Mouse (Mus musculus): Measurements from ENCODE around the gene Asgr2. TPM values are rescaled to one million over a fixed set of nuclear protein-coding genes. Genes with fewer than 3 reads are reported as not detected.
"Not testable (repeated sequence)": the region's sequence is repeated elsewhere in the genome, so short reads cannot be mapped to it uniquely, and the experiment has no call there.

Asgr2 gene
- polyA plus RNA-seq, 1 experiment from 2014 or later: 1.1 TPM

DNA sequence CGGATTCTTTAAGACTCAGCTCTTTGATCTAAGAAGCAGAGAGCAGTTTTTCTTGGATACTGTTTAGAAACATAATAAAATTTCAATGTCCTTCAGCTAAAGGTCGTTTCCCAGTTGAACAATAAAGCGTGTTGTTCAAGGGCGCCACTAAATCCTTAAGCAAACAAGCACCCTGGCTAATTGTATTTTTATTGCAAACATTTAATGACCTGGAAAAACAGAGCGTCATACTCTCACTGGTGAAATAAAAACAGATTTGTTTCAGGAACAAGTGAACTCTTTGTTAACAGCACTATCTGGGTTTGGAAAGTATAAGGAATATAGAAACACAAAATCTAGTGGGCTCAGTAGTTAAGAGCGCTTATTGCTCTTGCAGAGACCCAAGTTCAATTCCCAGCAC is 22.4 kb upstream of the Asgr2 start:
- H3K4me1 ChIP-seq: peaks cover 20% of the 10 kb centered on the region
- DNase-seq (ENCODE audit: low spot score): no peak
- H3K9me3 ChIP-seq: no peaks in the 10 kb centered on the region
- H3K27ac ChIP-seq: no peak overlapping the region
- no peaks in the 10 kb centered on the region for H3K36me3 ChIP-seq
- no peak overlapping the region for H3K4me3 ChIP-seq
- H3K27me3 ChIP-seq (ENCODE audit: insufficient read depth, poor library complexity, severe bottlenecking): peaks cover 7% of the 10 kb centered on the region; the same call in 1 of the 2 replicates
- WGBS: 72% methylated on average over 6 of the region's 6 CpGs

DNA sequence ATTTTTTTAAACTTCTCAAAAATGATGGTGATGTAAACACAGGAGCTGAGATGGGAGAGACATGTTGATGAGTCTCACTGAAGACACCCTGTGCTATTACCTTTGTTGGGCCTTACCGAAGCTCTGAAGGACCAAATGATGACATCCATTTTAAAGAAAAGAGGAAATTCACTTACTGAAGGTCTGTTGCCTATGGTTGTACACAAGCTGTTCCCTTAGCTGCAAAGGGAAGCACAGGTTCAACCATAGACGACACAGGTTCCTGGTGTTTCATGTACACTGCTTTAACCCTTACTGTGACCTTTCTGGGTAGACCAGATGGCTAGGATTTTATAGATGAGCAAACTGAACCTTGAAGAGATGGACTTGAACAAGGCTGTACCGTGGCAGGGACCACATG is 21.8 kb upstream of the Asgr2 start:
- H3K4me3 ChIP-seq; H3K27ac ChIP-seq; DNase-seq (ENCODE audit: low spot score); H3K36me3 ChIP-seq; H3K9me3 ChIP-seq; H3K27me3 ChIP-seq (ENCODE audit: insufficient read depth, poor library complexity, severe bottlenecking): not testable (repeated sequence)
- H3K4me1 ChIP-seq: peaks cover 21% of the 10 kb centered on the region
- 80% methylated on average over 3 of the region's 3 CpGs for WGBS

DNA sequence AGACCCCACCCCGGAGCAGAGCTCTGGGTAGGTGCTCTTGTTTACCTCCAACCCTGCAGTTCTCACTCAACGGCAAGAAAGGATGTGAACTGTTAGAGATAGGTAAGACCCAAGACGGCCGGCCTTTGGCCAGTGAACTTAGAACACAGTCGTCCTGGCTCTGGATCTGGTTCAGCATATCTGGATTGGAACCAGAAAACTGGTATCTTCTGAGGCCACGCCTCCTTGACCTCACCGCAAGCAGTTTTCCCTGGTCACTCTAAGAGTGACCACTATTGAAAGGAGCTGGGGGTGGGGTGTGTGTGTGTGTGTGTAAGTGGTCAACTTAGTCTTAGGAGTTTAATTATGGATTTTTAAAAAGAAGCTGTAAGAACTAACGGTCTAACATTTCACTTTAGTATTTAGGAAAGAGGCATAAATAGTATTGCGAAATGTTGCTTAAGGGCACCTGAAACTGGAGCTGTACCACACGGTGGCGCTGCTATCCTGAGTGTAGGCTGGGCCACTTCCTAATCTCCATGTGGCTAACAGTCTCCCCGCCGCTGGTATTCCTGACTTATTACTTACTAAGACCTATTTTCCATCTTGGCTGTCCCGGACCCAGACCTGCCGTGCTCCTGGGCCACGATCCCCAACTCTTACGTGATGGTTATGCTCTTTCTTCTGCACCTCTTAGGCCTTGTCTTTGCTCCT is 17.9 kb upstream of the Asgr2 start:
- peaks cover 8% of the 10 kb centered on the region for H3K4me1 ChIP-seq
- H3K36me3 ChIP-seq: no peaks in the 10 kb centered on the region
- no peaks in the 10 kb centered on the region for H3K9me3 ChIP-seq
- H3K4me3 ChIP-seq: no peak overlapping the region
- peaks cover 7% of the 10 kb centered on the region; the same call in 1 of the 2 replicates for H3K27me3 ChIP-seq (ENCODE audit: insufficient read depth, poor library complexity, severe bottlenecking)
- WGBS: 38% methylated on average over 17 of the region's 17 CpGs
- peak; percentile 83 for DNase-seq (ENCODE audit: low spot score)
- H3K27ac ChIP-seq: peak overlapping the region; percentile 62

DNA sequence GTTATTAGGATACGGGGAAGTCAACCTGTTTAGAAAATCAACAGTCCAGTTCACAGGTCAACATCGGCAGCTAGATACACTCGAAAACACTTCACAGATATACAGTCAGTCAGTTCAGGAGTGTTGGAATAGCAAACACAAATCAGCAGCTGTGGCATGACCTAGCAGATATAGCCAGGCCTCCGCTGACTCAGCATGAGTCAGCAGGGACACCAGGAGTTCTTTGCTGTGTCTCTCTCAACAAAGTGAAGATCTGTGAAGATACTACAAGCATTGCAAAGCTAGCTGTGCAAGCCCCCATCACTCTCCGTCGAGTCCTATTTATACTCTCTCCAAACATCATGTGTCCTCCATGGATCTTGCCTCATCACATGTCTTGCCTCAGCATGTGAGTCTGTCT is 16.9 kb upstream of the Asgr2 start:
- Histone ChIP-seq H3K27ac (peak overlapping the region; percentile 62), H3K36me3 (no peaks in the 10 kb centered on the region), H3K4me3 (no peak overlapping the region), H3K9me3 (no peaks in the 10 kb centered on the region), H3K27me3 (ENCODE audit: insufficient read depth, poor library complexity, severe bottlenecking) (peaks cover 7% of the 10 kb centered on the region; the same call in 1 of the 2 replicates), H3K4me1 (peaks cover 8% of the 10 kb centered on the region)
- DNase-seq (ENCODE audit: low spot score): peak; percentile 83
- WGBS: 78% methylated on average over 6 of the region's 6 CpGs

DNA sequence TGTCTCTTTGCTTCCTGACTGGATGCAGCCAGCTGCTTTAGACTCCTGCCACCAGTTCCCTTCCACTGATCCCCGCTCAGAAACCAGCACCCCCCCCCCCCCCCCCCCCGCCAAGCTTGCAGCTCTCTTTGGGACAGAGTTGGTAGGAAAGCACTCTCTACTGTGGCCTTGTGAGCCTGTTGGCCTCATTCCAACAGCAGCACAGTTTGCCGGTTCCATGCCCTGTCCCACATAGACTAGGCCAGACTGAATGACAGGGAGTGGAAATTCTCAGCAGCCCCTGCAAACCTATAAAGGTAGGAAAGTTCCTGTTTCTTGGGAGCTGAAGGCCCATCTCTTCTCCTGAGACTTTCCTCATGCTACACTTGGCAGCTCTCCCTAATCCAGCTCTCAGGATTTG is 15.0 kb upstream of the Asgr2 start:
- Histone ChIP-seq H3K27me3 (ENCODE audit: insufficient read depth, poor library complexity, severe bottlenecking) (peaks cover 7% of the 10 kb centered on the region; the same call in 1 of the 2 replicates), H3K4me3 (no peak overlapping the region), H3K27ac (no peak overlapping the region), H3K9me3 (no peaks in the 10 kb centered on the region), H3K4me1 (peaks cover 8% of the 10 kb centered on the region), H3K36me3 (no peaks in the 10 kb centered on the region)
- WGBS: 55% methylated on average over 2 of the region's 3 CpGs
- no peak for DNase-seq (ENCODE audit: low spot score)

DNA sequence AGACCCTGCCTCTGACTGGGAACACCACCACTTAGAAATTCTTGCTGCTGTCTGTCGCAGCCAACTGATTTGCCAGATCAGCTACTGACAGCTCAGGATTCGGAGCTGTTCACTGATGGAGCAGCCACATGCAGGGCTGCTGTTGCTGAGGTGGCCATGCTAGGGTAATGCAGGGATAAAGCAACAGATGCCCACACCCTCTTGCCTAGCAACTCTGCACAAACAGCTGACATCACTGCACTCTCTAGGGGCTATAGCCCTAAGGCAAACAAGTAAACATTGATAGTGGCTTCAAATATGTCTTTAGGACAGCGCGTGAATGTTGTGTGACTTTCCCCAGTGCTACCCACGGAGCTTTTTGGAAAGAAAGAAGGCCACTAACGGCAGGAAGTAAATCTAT is 13.3 kb upstream of the Asgr2 start:
- H3K4me3 ChIP-seq: no peak overlapping the region
- DNase-seq (ENCODE audit: low spot score): no peak
- 63% methylated on average over 6 of the region's 6 CpGs for WGBS
- no peak overlapping the region for H3K27ac ChIP-seq
- H3K27me3 ChIP-seq (ENCODE audit: insufficient read depth, poor library complexity, severe bottlenecking): 0 out of 2 replicates have a peak, but pooled peaks cover under 1% of the 10 kb centered on the region
- H3K9me3 ChIP-seq: no peaks in the 10 kb centered on the region
- no peaks in the 10 kb centered on the region for H3K36me3 ChIP-seq
- peaks cover 8% of the 10 kb centered on the region for H3K4me1 ChIP-seq

DNA sequence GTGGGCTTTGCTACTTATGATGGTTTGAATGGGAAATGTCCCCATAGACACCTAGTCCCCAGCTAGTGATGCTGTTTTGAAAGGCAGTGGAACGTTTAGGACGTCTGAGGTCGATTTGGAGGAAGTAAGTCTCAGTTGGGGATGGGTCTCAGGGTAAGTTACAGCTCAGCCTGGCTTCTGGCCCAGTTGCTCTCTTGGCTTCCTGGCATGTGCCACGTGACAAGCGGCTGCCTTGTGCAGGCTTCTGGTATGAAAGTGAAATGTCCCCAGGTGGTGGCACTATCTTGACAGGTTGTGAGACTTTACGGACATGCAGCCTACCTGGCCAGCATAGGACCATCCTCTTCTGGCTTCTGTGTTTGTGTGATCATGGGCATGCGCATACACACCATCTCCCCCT is 12.5 kb upstream of the Asgr2 start:
- Histone ChIP-seq H3K9me3 (no peaks in the 10 kb centered on the region), H3K4me1 (peaks cover 2% of the 10 kb centered on the region), H3K27ac (no peak overlapping the region), H3K27me3 (ENCODE audit: insufficient read depth, poor library complexity, severe bottlenecking) (no peaks in the 10 kb centered on the region), H3K4me3 (no peak overlapping the region), H3K36me3 (no peaks in the 10 kb centered on the region)
- no peak for DNase-seq (ENCODE audit: low spot score)
- 81% methylated on average over 7 of the region's 7 CpGs for WGBS

DNA sequence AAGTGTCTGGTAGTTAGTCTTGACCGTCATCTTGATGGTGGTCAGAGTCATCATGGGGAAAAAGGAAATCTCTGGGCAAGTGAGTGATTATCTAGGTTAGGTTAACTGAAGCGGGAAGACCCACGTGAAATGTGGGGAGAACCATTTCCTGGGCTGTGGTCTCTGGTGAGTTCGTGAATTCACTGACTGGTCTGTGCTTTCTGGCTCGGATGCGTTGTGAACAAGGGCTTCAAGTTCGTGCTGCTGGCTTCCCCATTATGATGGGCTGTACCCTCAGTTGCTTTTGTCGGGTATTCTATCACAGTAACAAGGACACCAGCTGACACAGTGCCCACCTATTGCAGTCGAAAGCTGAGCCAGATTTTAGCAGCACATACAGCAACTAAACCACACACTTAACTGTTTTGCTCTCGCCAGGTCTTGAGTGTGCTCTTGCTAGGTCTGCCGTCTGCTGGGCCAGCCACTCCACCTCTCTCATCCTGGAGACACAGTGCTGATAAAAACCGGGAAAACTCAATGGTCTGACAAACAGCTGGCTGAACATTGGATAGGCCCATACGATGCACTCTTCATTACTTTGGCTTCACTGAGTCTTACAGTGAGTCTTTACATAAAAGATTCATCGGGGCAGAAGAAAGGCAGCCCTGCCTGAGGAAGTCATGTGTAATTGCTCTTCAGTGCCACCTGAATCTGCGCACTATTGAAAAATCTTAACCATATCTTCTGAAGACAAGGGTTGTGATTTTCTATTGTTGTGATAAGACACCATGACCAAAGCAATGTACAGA is 11.4 kb upstream of the Asgr2 start:
- DNase-seq (ENCODE audit: low spot score): no peak
- H3K9me3 ChIP-seq: no peaks in the 10 kb centered on the region
- no peak overlapping the region for H3K4me3 ChIP-seq
- WGBS: 79% methylated on average over 15 of the region's 15 CpGs
- H3K27ac ChIP-seq: no peak overlapping the region
- no peaks in the 10 kb centered on the region for H3K27me3 ChIP-seq (ENCODE audit: insufficient read depth, poor library complexity, severe bottlenecking)
- no peaks in the 10 kb centered on the region for H3K36me3 ChIP-seq
- no peaks in the 10 kb centered on the region for H3K4me1 ChIP-seq

DNA sequence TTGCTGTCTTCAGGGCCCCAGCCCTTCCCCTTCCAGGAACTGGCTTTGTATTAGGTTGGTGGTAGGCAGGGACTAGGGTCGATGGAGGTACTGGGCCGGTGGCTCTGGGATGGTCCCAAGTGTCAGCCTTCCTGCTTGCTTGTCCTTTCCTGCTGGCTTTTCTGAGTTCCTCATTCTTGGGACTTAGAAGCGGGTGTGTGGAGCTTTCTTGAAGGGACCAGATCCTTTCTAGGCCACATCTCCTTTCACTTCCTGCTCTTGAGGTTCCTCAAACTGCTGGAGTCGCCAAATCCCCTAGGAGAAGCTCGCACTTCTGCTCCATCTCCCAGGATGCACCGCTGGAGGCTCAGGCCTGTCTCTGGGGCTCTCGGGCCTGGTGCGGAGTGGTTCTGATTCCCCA is 7.9 kb upstream of the Asgr2 start:
- Histone ChIP-seq H3K27me3 (ENCODE audit: insufficient read depth, poor library complexity, severe bottlenecking) (no peaks in the 10 kb centered on the region), H3K9me3 (no peaks in the 10 kb centered on the region), H3K4me3 (no peak overlapping the region), H3K27ac (no peak overlapping the region), H3K4me1 (no peaks in the 10 kb centered on the region), H3K36me3 (no peaks in the 10 kb centered on the region)
- WGBS: 76% methylated on average over 8 of the region's 8 CpGs
- DNase-seq (ENCODE audit: low spot score): no peak

DNA sequence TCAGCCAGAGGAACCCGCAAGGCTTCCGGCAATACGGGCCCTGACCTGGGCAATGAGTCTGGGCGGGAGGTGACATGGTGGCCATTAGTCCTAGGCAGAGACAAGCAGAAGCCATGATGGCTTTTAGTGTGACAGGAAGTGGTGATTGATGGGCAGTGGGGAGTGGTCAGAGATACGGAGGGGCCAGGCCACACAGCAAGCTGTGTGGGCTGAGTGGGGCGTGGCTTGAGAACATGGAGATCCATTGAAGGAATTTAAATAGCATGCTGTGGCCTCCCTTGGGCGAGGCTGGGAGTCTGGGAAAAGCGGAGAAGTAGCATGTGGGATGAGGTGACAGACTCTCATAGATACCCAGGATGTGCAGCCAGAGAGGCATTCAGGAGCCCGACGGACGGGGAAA is 5.0 kb downstream of the Asgr2 start:
- H3K27ac ChIP-seq: no peak overlapping the region
- H3K4me3 ChIP-seq: no peak overlapping the region
- 69% methylated on average over 11 of the region's 11 CpGs for WGBS
- no peaks in the 10 kb centered on the region for H3K9me3 ChIP-seq
- H3K27me3 ChIP-seq (ENCODE audit: insufficient read depth, poor library complexity, severe bottlenecking): 0 out of 2 replicates have a peak, but pooled peaks cover 4% of the 10 kb centered on the region
- peaks cover 4% of the 10 kb centered on the region; the same call in 1 of the 2 replicates for H3K4me1 ChIP-seq
- H3K36me3 ChIP-seq: no peaks in the 10 kb centered on the region
- no peak for DNase-seq (ENCODE audit: low spot score)

DNA sequence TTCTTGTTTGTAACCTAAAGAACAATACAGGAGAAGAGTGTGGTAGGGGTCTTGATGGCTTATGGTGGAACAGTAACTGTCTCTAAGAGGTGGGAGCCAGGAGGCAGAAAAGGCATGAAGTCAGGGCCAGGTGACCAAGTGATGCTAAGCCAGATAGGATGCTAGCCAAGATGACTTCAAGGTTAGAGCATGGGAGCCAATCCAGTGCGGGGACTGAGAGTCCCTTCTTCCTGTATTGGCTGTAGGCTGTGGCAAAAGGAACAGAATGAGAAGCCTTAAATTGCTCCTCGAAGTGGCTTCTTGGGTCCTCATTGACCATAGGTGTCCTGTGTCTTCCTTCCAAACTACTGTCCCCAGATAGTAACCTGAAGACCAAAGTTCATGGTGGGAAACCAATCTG is 6.7 kb downstream of the Asgr2 start:
- Histone ChIP-seq H3K4me1 (peaks cover 4% of the 10 kb centered on the region; the same call in 1 of the 2 replicates), H3K9me3 (no peaks in the 10 kb centered on the region), H3K4me3 (no peak overlapping the region), H3K27me3 (ENCODE audit: insufficient read depth, poor library complexity, severe bottlenecking) (0 out of 2 replicates have a peak, but pooled peaks cover 4% of the 10 kb centered on the region), H3K36me3 (no peaks in the 10 kb centered on the region), H3K27ac (no peak overlapping the region)
- DNase-seq (ENCODE audit: low spot score): no peak
- 86% methylated on average over 2 of the region's 2 CpGs for WGBS

DNA sequence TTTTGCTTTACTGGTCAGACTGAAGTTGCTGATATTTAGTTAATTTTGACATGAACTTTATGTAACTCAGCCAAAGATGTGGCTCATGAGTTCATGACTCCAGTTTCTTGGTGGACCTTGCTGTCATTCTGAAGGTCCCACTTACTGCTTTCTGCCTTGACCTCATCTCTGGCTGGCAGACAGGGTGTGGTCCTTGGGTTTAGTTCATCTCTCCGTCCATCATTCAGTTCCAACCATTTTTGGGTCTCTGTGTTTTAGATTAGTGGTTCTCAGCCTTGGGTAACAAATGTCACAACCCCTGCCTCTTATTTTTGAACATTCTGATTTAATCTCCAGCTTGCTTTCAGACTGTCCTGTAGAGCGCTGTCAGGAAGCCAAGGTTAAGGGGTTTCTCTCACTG is 7.4 kb downstream of the Asgr2 start:
- Histone ChIP-seq H3K9me3 (no peaks in the 10 kb centered on the region), H3K27me3 (ENCODE audit: insufficient read depth, poor library complexity, severe bottlenecking) (0 out of 2 replicates have a peak, but pooled peaks cover 4% of the 10 kb centered on the region), H3K27ac (no peak overlapping the region), H3K36me3 (no peaks in the 10 kb centered on the region), H3K4me1 (peaks cover 4% of the 10 kb centered on the region; the same call in 1 of the 2 replicates), H3K4me3 (no peak overlapping the region)
- no peak for DNase-seq (ENCODE audit: low spot score)
- 74% methylated on average over 2 of the region's 2 CpGs for WGBS

DNA sequence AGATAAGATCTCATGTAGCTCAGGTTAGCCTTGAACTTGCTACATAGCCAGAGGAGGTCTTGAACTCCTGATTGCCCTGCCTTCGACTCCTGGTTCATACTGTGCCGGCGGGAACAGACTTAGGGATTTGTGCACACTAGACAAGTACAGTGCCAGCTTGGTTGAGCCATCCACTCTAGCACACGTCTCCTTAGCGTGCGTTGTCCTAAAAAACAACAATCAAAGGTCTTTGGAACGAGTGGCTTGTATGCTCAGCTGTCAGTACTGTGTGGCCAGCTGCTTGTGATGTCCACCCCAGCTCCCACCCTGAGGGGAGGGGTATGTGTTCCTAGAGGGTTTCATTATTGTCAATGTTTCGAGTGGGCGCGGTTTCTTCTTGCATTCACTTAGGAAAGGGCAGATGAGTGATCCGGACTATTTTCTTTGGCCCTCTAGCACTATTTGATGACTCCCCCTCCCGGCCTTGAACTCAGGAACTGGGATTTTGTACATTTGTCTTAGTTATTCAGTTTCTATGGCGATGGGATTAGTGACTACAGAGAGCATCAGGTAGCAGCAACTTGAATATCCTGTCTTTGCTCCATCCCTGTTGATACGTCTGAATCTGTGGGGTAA is 11.4 kb downstream of the Asgr2 start:
- Histone ChIP-seq H3K4me1 (no peaks in the 10 kb centered on the region), H3K27ac (no peak overlapping the region), H3K27me3 (ENCODE audit: insufficient read depth, poor library complexity, severe bottlenecking) (no peaks in the 10 kb centered on the region), H3K4me3 (no peak overlapping the region), H3K36me3 (no peaks in the 10 kb centered on the region), H3K9me3 (no peaks in the 10 kb centered on the region)
- WGBS: 79% methylated on average over 14 of the region's 14 CpGs
- DNase-seq (ENCODE audit: low spot score): no peak

Data from heart, embryonic 10.5 days (tissue).